Comparison of ENCODE assay signal across 8 mouse cellular contexts in genomic region chr3:138489327-138490033, GRCm38 (mm10). TPM values are rescaled to one million over a fixed set of nuclear protein-coding genes. Genes with fewer than 3 reads are reported as not detected.
DNase-seq lines count a peak whose midpoint lies in the region; ATAC-seq and TF ChIP-seq lines count a peak whose summit lies in the region.

Gene Metap1, minus strand, starts transcription at chr3:138489515.

- peak; percentile 99 for ATAC-seq in kidney, embryonic 15.5 days (replicated peaks; ENCODE audit: low FRiP score)
- peak; percentile 92 for ATAC-seq in monocyte, adult 5-6 weeks (replicated peaks; ENCODE audit: insufficient number of reproducible peaks, low FRiP score, low TSS enrichment, poor library complexity, severe bottlenecking)

- peak within 1 kb of the TSS; percentile 65 for H3K4me2 ChIP-seq in kidney, embryonic 15.5 days

- peak within 1 kb of the TSS; percentile 81 for H3K4me3 ChIP-seq in bone marrow macrophage, adult 2 months (ENCODE audit: insufficient read depth, low read length)
- peak within 1 kb of the TSS; percentile 100 for H3K4me3 ChIP-seq in embryonic fibroblast, embryonic 13.5 days (ENCODE audit: insufficient read depth, low read length)
- peak within 1 kb of the TSS; percentile 96 for H3K4me3 ChIP-seq in heart, embryonic 10.5 days
- peak within 1 kb of the TSS; percentile 67 for H3K4me3 ChIP-seq in kidney, embryonic 15.5 days (replicated peaks)

- H3K36me3 ChIP-seq in heart, embryonic 10.5 days: peaks cover 17% of the 10 kb centered on the region
- H3K36me3 ChIP-seq in kidney, embryonic 15.5 days: peaks cover 22% of the 10 kb centered on the region

- H3K9me3 ChIP-seq in heart, embryonic 10.5 days: no peaks in the 10 kb centered on the region
- H3K9me3 ChIP-seq in kidney, embryonic 15.5 days (replicated peaks): no peaks in the 10 kb centered on the region

- H3K9ac ChIP-seq in kidney, embryonic 15.5 days: peak within 1 kb of the TSS; percentile 68

- TF ChIP-seq CTCF in bone marrow macrophage, adult 2 months (IDR thresholded peaks at IDR 0.05; ENCODE audit: low read depth, low read length): no peak
- TF ChIP-seq CTCF in embryonic fibroblast, embryonic 13.5 days (IDR thresholded peaks at IDR 0.05; ENCODE audit: borderline replicate concordance, insufficient read depth, low read length): no peak

- under 1% methylated on average over 65 of the region's 65 CpGs for WGBS in heart, embryonic 10.5 days
- under 1% methylated on average over 63 of the region's 65 CpGs for WGBS in kidney, embryonic 15.5 days

- DNase-seq in A20 (ENCODE audit: low read depth, low spot score): peak; percentile 94
- DNase-seq in heart, embryonic 10.5 days (ENCODE audit: low spot score): peak; percentile 98
- DNase-seq in liver: peak; percentile 99
- DNase-seq in spleen, postnatal 4 days (ENCODE audit: low spot score in 2 of 2): peak; percentile 99 to 100

- H3K4me1 ChIP-seq in bone marrow macrophage, adult 2 months (ENCODE audit: control insufficient read depth, insufficient read depth, low read length): peaks cover 21% of the 10 kb centered on the region
- H3K4me1 ChIP-seq in embryonic fibroblast, embryonic 13.5 days (ENCODE audit: control insufficient read depth, insufficient read depth, low read length): no peaks in the 10 kb centered on the region; the same call in 1 of the 2 replicates
- peaks cover 17% of the 10 kb centered on the region; the same call in 1 of the 2 replicates for H3K4me1 ChIP-seq in heart, embryonic 10.5 days
- peaks cover 12% of the 10 kb centered on the region for H3K4me1 ChIP-seq in kidney, embryonic 15.5 days

- no peak for TF ChIP-seq POLR2A in bone marrow macrophage, adult 2 months (IDR thresholded peaks at IDR 0.05; ENCODE audit: borderline replicate concordance, low read depth, low read length)
- TF ChIP-seq POLR2A in embryonic fibroblast, embryonic 13.5 days (IDR thresholded peaks at IDR 0.05; ENCODE audit: low read depth, low read length): peak; percentile 95

- no peaks in the 10 kb centered on the region for H3K27me3 ChIP-seq in heart, embryonic 10.5 days (ENCODE audit: insufficient read depth, poor library complexity, severe bottlenecking)
- no peaks in the 10 kb centered on the region for H3K27me3 ChIP-seq in kidney, embryonic 15.5 days

- H3K27ac ChIP-seq in bone marrow macrophage, adult 2 months (ENCODE audit: insufficient read depth, low read depth, low read length): peak within 1 kb of the TSS; percentile 85
- H3K27ac ChIP-seq in embryonic fibroblast, embryonic 13.5 days (ENCODE audit: insufficient read depth, low read length): peak within 1 kb of the TSS; percentile 7; the same call in 1 of the 2 replicates
- peak within 1 kb of the TSS; percentile 93 for H3K27ac ChIP-seq in heart, embryonic 10.5 days
- H3K27ac ChIP-seq in kidney, embryonic 15.5 days: peak within 1 kb of the TSS; percentile 80

RNA-seq across cellular contexts. Expression of gene Metap1, which starts in this region (rescaled TPM):
- 22.6 and 33.7 TPM in 2 replicates for polyA plus RNA-seq in bone marrow macrophage, adult 2 months (2012; ENCODE audit: insufficient read depth, insufficient read length, missing spikeins)
- polyA plus RNA-seq in embryonic fibroblast, embryonic 13.5 days (2011; ENCODE audit: insufficient read length, low read depth, missing spikeins): 62.3 and 63.5 TPM in 2 replicates
- 47.1 and 48.8 TPM in 2 replicates for polyA plus RNA-seq in heart, embryonic 10.5 days (2016; fragmentation: Nextera tagmentation; extraction: Ambion mirVana)
- 46.1 and 47.3 TPM in 2 replicates for polyA plus RNA-seq in kidney, embryonic 15.5 days (2015; fragmentation: Nextera tagmentation; extraction: Ambion mirVana)
- total RNA-seq in monocyte, adult 5-6 weeks (2017): 31.1 to 53.7 TPM (median 42.6 TPM) in 3 replicates

Comparison
In these comparisons a context has a peak if more than half of its experiments do, and no peak if none do; other contexts are left out.
1. Peak in every context shown above with its lines: DNase-seq, ATAC-seq, H3K4me3 ChIP-seq and H3K27ac ChIP-seq.
2. H3K27ac ChIP-seq: peak in every context shown above with its lines; median percentile 93 in heart, embryonic 10.5 days; 85 in bone marrow macrophage, adult 2 months; 80 in kidney, embryonic 15.5 days; 7 in embryonic fibroblast, embryonic 13.5 days.